Mouse (Mus musculus) heart, adult 2 months (tissue): ENCODE measurements around the gene Upk1b. TPM values are rescaled to one million over a fixed set of nuclear protein-coding genes. Genes with fewer than 3 reads are reported as not detected.
A peak's percentile ranks its signal among the peaks of the same experiment; 100 is the strongest.

Experiments
- DNase-seq, 2 experiments: peaks; one replicate each; pipeline ENCODE4 v3.0.0; 2021
- H3K27ac ChIP-seq: fragments of 200-600 bp; 2 replicates; pipeline ENCODE4 v1.8.1; 2022
- H3K27me3 ChIP-seq: fragments of 200-500 bp; 2 replicates; pipeline ENCODE4 v1.6.1; 2012; ENCODE audit warnings: mild to moderate bottlenecking, low read length, inconsistent platforms, mixed read lengths; ENCODE audit not compliant: control insufficient read depth, insufficient read depth
- H3K36me3 ChIP-seq: fragments of 200-500 bp; 2 replicates; pipeline ENCODE4 v1.6.1; 2012; ENCODE audit warnings: low read length, inconsistent platforms; ENCODE audit not compliant: control insufficient read depth, insufficient read depth
- H3K4me1 ChIP-seq: fragments of 200-500 bp; 2 replicates; pipeline ENCODE4 v1.6.1; 2011; ENCODE audit warnings: low read length; ENCODE audit not compliant: control insufficient read depth, insufficient read depth
- H3K4me3 ChIP-seq: fragments of 200-600 bp; 2 replicates; pipeline ENCODE4 v1.8.1; 2022
- H3K79me2 ChIP-seq: fragments of 200-500 bp; replicated peaks from 2 replicates; pipeline ENCODE4 v1.6.1; 2012; ENCODE audit warnings: mild to moderate bottlenecking, inconsistent platforms, low read length, moderate library complexity, mixed read lengths; ENCODE audit not compliant: control insufficient read depth, insufficient read depth
- H3K9ac ChIP-seq: fragments of 200-500 bp; 2 replicates; pipeline ENCODE4 v1.6.1; 2012; ENCODE audit warnings: low read depth, mild to moderate bottlenecking, control low read depth, inconsistent platforms, low read length, mixed read lengths
- CTCF ChIP-seq: fragments of 200-600 bp; IDR thresholded peaks from 2 replicates; pipeline ENCODE4 v1.8.1; 2022; ENCODE audit warnings: antibody characterized with exemption, mild to moderate bottlenecking, moderate library complexity
- EP300 ChIP-seq: fragments of 200-500 bp; IDR thresholded peaks from 2 replicates; pipeline ENCODE4 v1.6.1; 2011; ENCODE audit warnings: low read depth, low read length, control low read depth; ENCODE audit not compliant: insufficient read depth
- POLR2A ChIP-seq: fragments of 200-500 bp; IDR thresholded peaks from 2 replicates; pipeline ENCODE4 v1.6.1; 2011; ENCODE audit warnings: mild to moderate bottlenecking, low read depth, low read length, control low read depth; ENCODE audit not compliant: insufficient read depth
- WGBS: fragments of 180-500 bp; shearing (Covaris S2); methylation state at CpG from one replicate; pipeline ENCODE4 v1.1.7; 2018; 5-methylcytosine and 5-hydroxymethylcytosine counted together
- intact Hi-C: fragments of 180-260 bp; cut with DNase I; formaldehyde crosslinking; loops from one replicate; pipeline ENCODE4 v1.15.1; 2025
- polyA plus RNA-seq: library from polyadenylated mRNA; depleted of rRNA; stranded (reverse); fragments of >200 nt; gene quantifications from 2 replicates; pipeline ENCODE4 v1.2.3, GENCODE M21; 2012
- total RNA-seq, 2 experiments: library from RNA; stranded (reverse); gene quantifications; 2 replicates each; pipeline ENCODE4 v1.2.3; 2021

The Upk1b gene
- total and polyA plus RNA-seq, 3 experiments: 3.2 to 8.4 (median 3.8) TPM

- intact Hi-C loops: loop anchor here (1.0 to 2.0 kb wide), 2 partner anchors 11 to 15 kb away; no protein-coding TSS in a partner anchor
- under 1% methylated on average over 68 of the region's 69 CpGs for WGBS
- H3K36me3 ChIP-seq: peaks cover 13% of the 10 kb centered on the region
- H3K27me3 ChIP-seq: no peaks in the 10 kb centered on the region
- H3K9ac ChIP-seq: peak within 1 kb of the TSS; percentile 89
- peak; percentile 89 for DNase-seq
- no peak for TF ChIP-seq EP300
- TF ChIP-seq POLR2A: peak; percentile 58
- peak; percentile 60 for TF ChIP-seq CTCF
- H3K79me2 ChIP-seq: peaks cover 1% of the 10 kb centered on the region; the same call in 1 of the 2 replicates
- peaks cover 5% of the 10 kb centered on the region for H3K4me1 ChIP-seq
- peak within 1 kb of the TSS; percentile 81 for H3K4me3 ChIP-seq
- peak within 1 kb of the TSS; percentile 90 for H3K27ac ChIP-seq
These were observed 57.9 kb downstream of the Upk1b start, which contains the start of gene B4galt4 for GRCm38 (mm10) chr16:38742113-38742658. B4galt4 (plus strand) TSS chr16:38742264.

- H3K4me1 ChIP-seq: peaks cover 5% of the 10 kb centered on the region
- H3K4me3 ChIP-seq: peak overlapping the region; percentile 81
- WGBS: 79% methylated on average over 13 of the region's 13 CpGs
- H3K27me3 ChIP-seq: no peaks in the 10 kb centered on the region
- H3K27ac ChIP-seq: peak overlapping the region; percentile 90
- DNase-seq: no peak
- intact Hi-C loops: no loop called here
- peaks cover 13% of the 10 kb centered on the region for H3K36me3 ChIP-seq
- peak overlapping the region; percentile 36; the same call in 1 of the 2 replicates for H3K9ac ChIP-seq
- no peak for TF ChIP-seq CTCF
- no peak for TF ChIP-seq EP300
- TF ChIP-seq POLR2A: no peak
- H3K79me2 ChIP-seq: peaks cover 1% of the 10 kb centered on the region; the same call in 1 of the 2 replicates
These were observed 58.8 kb downstream of the Upk1b start for GRCm38 (mm10) chr16:38741204-38741903.

- H3K36me3 ChIP-seq: no peaks in the 10 kb centered on the region
- no peaks in the 10 kb centered on the region for H3K79me2 ChIP-seq
- peak overlapping the region; percentile 85 for H3K27ac ChIP-seq
- intact Hi-C loops: loop anchor here (1.0 kb wide), 1 partner anchor 11 kb away; the partner anchor contains the start of gene B4galt4
- no peak overlapping the region for H3K9ac ChIP-seq
- TF ChIP-seq POLR2A (peak; percentile 56), EP300 (no peak), CTCF (0 out of 2 replicates have a peak, but pooled peaks have one; percentile 15)
- 29% methylated on average over 8 of the region's 8 CpGs for WGBS
- peaks cover 4% of the 10 kb centered on the region for H3K4me1 ChIP-seq
- peak overlapping the region; percentile 47; the same call in 1 of the 2 replicates for H3K4me3 ChIP-seq
- no peaks in the 10 kb centered on the region for H3K27me3 ChIP-seq
- DNase-seq: peak in 1 of 2 experiments; percentile 62
These were observed 69.2 kb downstream of the Upk1b start for GRCm38 (mm10) chr16:38730921-38731320.

- Histone ChIP-seq H3K9ac (peak overlapping the region; percentile 46; the same call in 1 of the 2 replicates), H3K36me3 (no peaks in the 10 kb centered on the region), H3K27ac (peak overlapping the region; percentile 85), H3K27me3 (no peaks in the 10 kb centered on the region), H3K4me3 (peak overlapping the region; percentile 47), H3K79me2 (no peaks in the 10 kb centered on the region), H3K4me1 (peaks cover 5% of the 10 kb centered on the region)
- WGBS: 30% methylated on average over 15 of the region's 15 CpGs
- intact Hi-C loops: loop anchor here (1.0 to 10.0 kb wide), 2 partner anchors 110 to 195 kb away; no protein-coding TSS in a partner anchor
- peak; percentile 75 for TF ChIP-seq POLR2A
- peak; percentile 67; the same call in 1 of the 2 replicates for TF ChIP-seq EP300
- TF ChIP-seq CTCF: peak; percentile 96
- peak in 1 of 2 experiments; percentile 33 for DNase-seq
These were observed 70.4 kb downstream of the Upk1b start for GRCm38 (mm10) chr16:38729610-38730288.

GRCm38 (mm10) chr16:38729139-38729538 is 71.0 kb downstream of the Upk1b start:
- Histone ChIP-seq H3K27ac (peak overlapping the region; percentile 85), H3K79me2 (no peaks in the 10 kb centered on the region), H3K27me3 (no peaks in the 10 kb centered on the region), H3K4me1 (peaks cover 5% of the 10 kb centered on the region), H3K9ac (no peak overlapping the region), H3K36me3 (no peaks in the 10 kb centered on the region), H3K4me3 (no peak overlapping the region)
- DNase-seq: no peak
- no peak for TF ChIP-seq CTCF
- intact Hi-C loops: loop anchor here (1.0 to 10.0 kb wide), 2 partner anchors 110 to 194 kb away; no protein-coding TSS in a partner anchor
- WGBS: 37% methylated on average over 6 of the region's 6 CpGs
